Mouse (Mus musculus) cerebellum, adult 18-20 months (tissue): ENCODE data around the gene Sult2a5.

Experiments
- DNase-seq, 2 experiments: peaks; one replicate each; pipeline ENCODE4 v3.0.0; 2021

The Sult2a5 gene

GRCm38 (mm10) chr7:13623667-13624066 lies at the start of gene Sult2a5:
Sult2a5 (plus strand) TSS chr7:13623967.
- no peak for DNase-seq
